Mouse (Mus musculus) stomach, postnatal 0 days (tissue): ENCODE measurements around the gene Sohlh2. TPM values are rescaled to one million over a fixed set of nuclear protein-coding genes. Genes with fewer than 3 reads are reported as not detected.

Experiments used
- ATAC-seq: fragments of 200-750 bp; cut with Nextera tagmentation; 2 replicates; pipeline ENCODE4 v1.8.0; 2017; ENCODE audit not compliant: low FRiP score, low TSS enrichment
- DNase-seq: peaks from one replicate; pipeline ENCODE4 v3.0.0-alpha.2; 2016; ENCODE audit warnings: low spot score
- H3K27ac ChIP-seq: fragments of 300-500 bp; sonication (generic); replicated peaks from 2 replicates; pipeline ENCODE4 v1.5.1; 2014; ENCODE audit warnings: mild to moderate bottlenecking, control low read depth
- H3K27me3 ChIP-seq: fragments of 300-500 bp; sonication (generic); 2 replicates; pipeline ENCODE4 v1.6.1; 2014; ENCODE audit warnings: low read length; ENCODE audit not compliant: control insufficient read depth, insufficient read depth
- H3K36me3 ChIP-seq: fragments of 300-500 bp; sonication (generic); 2 replicates; pipeline ENCODE4 v1.6.1; 2014; ENCODE audit warnings: low read length, mixed read lengths; ENCODE audit not compliant: control insufficient read depth, insufficient read depth
- H3K4me1 ChIP-seq: fragments of 300-500 bp; sonication (generic); replicated peaks from 2 replicates; pipeline ENCODE4 v1.6.1; 2014; ENCODE audit warnings: antibody characterized with exemption; ENCODE audit not compliant: control insufficient read depth, insufficient read depth
- H3K4me2 ChIP-seq: fragments of 300-500 bp; sonication (generic); replicated peaks from 2 replicates; pipeline ENCODE4 v1.6.1; 2014; ENCODE audit warnings: low read depth, mild to moderate bottlenecking, control low read depth, moderate library complexity
- H3K4me3 ChIP-seq: fragments of 300-500 bp; sonication (generic); 2 replicates; pipeline ENCODE4 v1.5.1; 2014; ENCODE audit warnings: low read depth, low read length, control low read depth
- H3K9ac ChIP-seq: fragments of 300-500 bp; sonication (generic); 2 replicates; pipeline ENCODE4 v1.6.1; 2014; ENCODE audit warnings: mild to moderate bottlenecking, low read length, control low read depth, mixed read lengths
- H3K9me3 ChIP-seq: fragments of 300-500 bp; sonication (generic); 2 replicates; pipeline ENCODE4 v1.6.1; 2016; ENCODE audit warnings: low read length; ENCODE audit not compliant: control insufficient read depth
- CTCF ChIP-seq: IDR thresholded peaks from 2 replicates; pipeline ENCODE4 v1.5.1; 2016; ENCODE audit warnings: antibody characterized with exemption, low read depth, mild to moderate bottlenecking, moderate library complexity
- EP300 ChIP-seq: optimal IDR thresholded peaks from 2 replicates; pipeline ENCODE3; 2016; ENCODE audit warnings: antibody characterized with exemption
- WGBS: fragments of 180-500 bp; shearing (Covaris S2); extraction: QIAGEN DNeasy Blood & Tissue Kit; methylation state at CpG from one replicate; pipeline ENCODE4 v1.1.7; 2014; 5-methylcytosine and 5-hydroxymethylcytosine counted together
- polyA plus RNA-seq: library from polyadenylated mRNA; unstranded; fragments of >200 nt; fragmentation: Nextera tagmentation; extraction: Ambion mirVana; gene quantifications from 2 replicates; pipeline ENCODE4 v1.2.1, GENCODE M21; 2015

The Sohlh2 gene
- not detected in 2 replicates for polyA plus RNA-seq

- ATAC-seq: peak; percentile 21; the same call in 1 of the 2 replicates
- 93% methylated on average over 22 of the region's 22 CpGs for WGBS
- H3K4me3 ChIP-seq: no peak within 1 kb of the TSS
Observed at GRCm38 (mm10) chr3:55181766-55182165, at the start of gene Sohlh2. Gene Sohlh2 (plus strand): TSS chr3:55182028.

GRCm38 (mm10) chr3:55137039-55137438, 44.8 kb upstream of the Sohlh2 start, which contains the start of gene Ccdc169:
Gene Ccdc169 (plus strand): TSS chr3:55137339.
- DNase-seq (no peak), ATAC-seq (no peak)
- Histone ChIP-seq H3K4me2 (no peak within 1 kb of the TSS), H3K4me1 (no peaks in the 10 kb centered on the region), H3K9ac (no peak within 1 kb of the TSS), H3K27me3 (no peaks in the 10 kb centered on the region), H3K4me3 (no peak within 1 kb of the TSS), H3K9me3 (no peaks in the 10 kb centered on the region), H3K36me3 (peaks cover 18% of the 10 kb centered on the region), H3K27ac (no peak within 1 kb of the TSS)
- TF ChIP-seq EP300 (no peak), CTCF (no peak)

More at GRCm38 (mm10) chr3:55181766-55182165, at the start of gene Sohlh2:
- H3K9ac ChIP-seq: no peak within 1 kb of the TSS
- no peak within 1 kb of the TSS for H3K27ac ChIP-seq
- no peak for TF ChIP-seq CTCF
- no peak for TF ChIP-seq EP300
- no peak within 1 kb of the TSS for H3K4me2 ChIP-seq
- no peaks in the 10 kb centered on the region for H3K9me3 ChIP-seq
- DNase-seq: no peak
- H3K36me3 ChIP-seq: no peaks in the 10 kb centered on the region
- no peaks in the 10 kb centered on the region for H3K4me1 ChIP-seq
- H3K27me3 ChIP-seq: no peaks in the 10 kb centered on the region

GRCm38 (mm10) chr3:55139837-55140236, 42.0 kb upstream of the Sohlh2 start:
- H3K4me2 ChIP-seq: no peak overlapping the region
- H3K9ac ChIP-seq: no peak overlapping the region
- no peaks in the 10 kb centered on the region for H3K27me3 ChIP-seq
- 92% methylated on average over 12 of the region's 12 CpGs for WGBS
- H3K9me3 ChIP-seq: no peaks in the 10 kb centered on the region
- no peak overlapping the region for H3K4me3 ChIP-seq
- TF ChIP-seq EP300 (no peak), CTCF (no peak)
- no peaks in the 10 kb centered on the region for H3K4me1 ChIP-seq
- no peak for ATAC-seq
- DNase-seq: no peak
- H3K27ac ChIP-seq: no peak overlapping the region
- peaks cover 6% of the 10 kb centered on the region; the same call in 1 of the 2 replicates for H3K36me3 ChIP-seq

- Histone ChIP-seq H3K36me3 (0 out of 2 replicates have a peak, but pooled peaks cover 2% of the 10 kb centered on the region), H3K4me1 (no peaks in the 10 kb centered on the region), H3K4me3 (no peak overlapping the region), H3K9me3 (no peaks in the 10 kb centered on the region), H3K4me2 (no peak overlapping the region), H3K27me3 (no peaks in the 10 kb centered on the region), H3K27ac (no peak overlapping the region), H3K9ac (no peak overlapping the region)
- TF ChIP-seq EP300 (no peak), CTCF (no peak)
- no peak for DNase-seq
- no peak for ATAC-seq
- WGBS: 83% methylated on average over 2 of the region's 2 CpGs
Observed at GRCm38 (mm10) chr3:55141401-55141800, 40.4 kb upstream of the Sohlh2 start.

GRCm38 (mm10) chr3:55144916-55145315, 36.9 kb upstream of the Sohlh2 start:
- no peaks in the 10 kb centered on the region for H3K4me1 ChIP-seq
- no peak overlapping the region for H3K27ac ChIP-seq
- no peak overlapping the region for H3K4me3 ChIP-seq
- no peak for DNase-seq
- no peak overlapping the region for H3K4me2 ChIP-seq
- no peak for TF ChIP-seq CTCF
- TF ChIP-seq EP300: no peak
- WGBS: 82% methylated on average over 4 of the region's 4 CpGs
- H3K9ac ChIP-seq: no peak overlapping the region
- H3K36me3 ChIP-seq: no peaks in the 10 kb centered on the region
- H3K9me3 ChIP-seq: no peaks in the 10 kb centered on the region
- H3K27me3 ChIP-seq: no peaks in the 10 kb centered on the region
- no peak for ATAC-seq

GRCm38 (mm10) chr3:55146441-55146840, 35.4 kb upstream of the Sohlh2 start:
- no peak overlapping the region for H3K27ac ChIP-seq
- no peak for ATAC-seq
- no peaks in the 10 kb centered on the region for H3K4me1 ChIP-seq
- DNase-seq: no peak
- WGBS: 79% methylated on average over 6 of the region's 6 CpGs
- H3K27me3 ChIP-seq: no peaks in the 10 kb centered on the region
- H3K36me3 ChIP-seq: no peaks in the 10 kb centered on the region
- H3K4me3 ChIP-seq: no peak overlapping the region
- H3K9me3 ChIP-seq: no peaks in the 10 kb centered on the region
- no peak overlapping the region for H3K9ac ChIP-seq
- no peak overlapping the region for H3K4me2 ChIP-seq
- no peak for TF ChIP-seq EP300
- TF ChIP-seq CTCF: no peak
